Mouse (Mus musculus): Measurements from ENCODE around the gene Jup.
A peak's percentile ranks its signal among the peaks of the same experiment; 100 is the strongest.

The Jup gene

DNA sequence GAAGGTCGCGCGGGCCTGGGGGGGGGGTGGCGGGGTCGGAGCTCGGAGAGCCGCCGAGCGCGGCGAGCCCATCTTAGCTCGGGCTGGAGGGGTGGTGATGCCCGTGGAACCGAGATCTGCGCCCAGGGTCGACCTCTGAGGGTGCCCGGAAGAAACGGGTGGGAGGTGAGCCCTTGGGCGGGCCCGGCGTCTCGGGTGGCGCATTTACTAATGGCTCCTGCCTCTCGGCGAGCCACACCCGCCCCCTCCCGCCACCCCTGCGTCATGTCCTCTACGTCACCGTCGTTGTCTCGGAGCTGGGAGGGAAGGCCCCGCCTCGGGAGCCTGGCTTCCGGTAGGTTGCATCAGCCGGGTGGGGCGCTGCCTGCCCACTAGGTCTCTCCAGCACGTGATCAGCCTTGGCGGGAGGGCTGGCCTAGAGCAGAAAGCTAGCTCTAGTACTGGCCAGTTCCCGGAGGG lies 77.4 kb downstream of the Jup start:
- peak; percentile 98 for DNase-seq (ENCODE audit: low read depth, low spot score)

DNA sequence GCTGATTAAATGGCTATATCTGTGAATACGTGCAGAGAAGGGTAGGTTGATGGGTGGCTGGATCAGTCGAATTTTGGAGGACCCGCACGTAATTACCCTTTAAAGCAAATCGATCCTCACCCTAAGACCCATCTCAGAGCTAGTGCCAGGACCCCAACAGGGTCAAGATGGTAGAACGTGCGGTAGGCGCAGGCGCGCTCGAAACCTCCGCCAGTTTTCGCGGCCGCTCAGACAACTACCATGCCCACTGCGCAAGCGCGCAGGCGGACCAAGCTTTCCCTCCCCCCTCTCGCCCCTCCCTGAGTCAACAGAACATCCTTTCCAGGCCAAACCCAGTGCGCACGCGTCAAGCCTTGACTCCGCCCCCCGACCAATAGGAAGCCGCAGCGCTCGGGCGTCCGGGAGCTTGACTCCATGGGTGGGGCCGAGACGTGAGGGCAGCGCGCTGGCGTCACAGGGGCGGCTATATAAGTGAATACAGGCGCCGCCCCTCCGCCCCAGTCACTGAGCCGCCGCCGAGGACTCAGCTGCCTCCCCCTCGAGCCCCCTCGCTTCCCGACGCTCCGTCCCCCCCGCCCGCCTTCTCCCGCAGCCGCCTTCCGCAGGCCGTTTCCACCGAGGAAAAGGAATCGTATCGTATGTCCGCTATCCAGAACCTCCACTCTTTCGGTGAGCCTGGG lies 77.9 kb downstream of the Jup start, which contains the start of gene Eif1:
Gene Eif1, plus strand, starts transcription at position 394 of the 680 bp plus-strand sequence.
- peak; percentile 100 for DNase-seq (ENCODE audit: low read depth, low spot score)

Measured in R1 (cell line).